Mouse (Mus musculus) left cerebral cortex, postnatal 25 days (tissue): Measurements from ENCODE around the gene Gm10073. TPM values are rescaled to one million over a fixed set of nuclear protein-coding genes. Genes with fewer than 3 reads are reported as not detected.
"Not testable (repeated sequence)": the region's sequence is repeated elsewhere in the genome, so short reads cannot be mapped to it uniquely, and the experiment has no call there.

Source experiments
- DNase-seq, 2 experiments: peaks; one replicate each; pipeline ENCODE4 v3.0.0; 2022; ENCODE audit warnings: low spot score in 2 of 2, mixed read lengths in 1 of 2
- intact Hi-C: fragments of 180-260 bp; cut with DNase I; formaldehyde crosslinking; loops from one replicate; pipeline ENCODE4 v1.15.1; 2025
- total RNA-seq, 2 experiments: library from RNA; stranded (reverse); gene quantifications; 2 replicates each; pipeline ENCODE4 v1.2.3; 2021

The Gm10073 gene
- total RNA-seq, result 10 to 100 TPM; 72.9 to 84.4 TPM

DNA sequence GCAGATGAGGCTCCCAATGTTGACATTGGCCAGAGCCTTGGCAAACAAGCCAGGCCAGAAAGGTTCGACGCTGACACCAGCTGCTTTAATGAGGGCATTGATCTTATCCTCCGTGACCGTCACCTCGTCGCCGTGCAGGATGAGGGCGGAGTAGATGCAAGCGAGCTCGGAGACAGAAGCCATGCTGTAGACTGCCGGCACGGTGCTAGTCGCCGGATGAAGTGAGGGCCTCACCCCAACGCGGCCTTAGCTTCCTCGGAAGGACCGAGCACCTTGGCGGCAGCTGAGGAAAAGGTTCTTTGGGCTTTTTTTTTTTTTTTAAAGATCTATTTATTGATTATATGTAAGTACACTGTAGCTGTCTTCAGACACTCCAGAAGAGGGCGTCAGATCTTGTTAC is at the start of gene Gm10073:
Gm10073 (minus strand) TSS at position 294 of the 400 bp plus-strand sequence.
- intact Hi-C loops, DNase-seq: not testable (repeated sequence)

DNA sequence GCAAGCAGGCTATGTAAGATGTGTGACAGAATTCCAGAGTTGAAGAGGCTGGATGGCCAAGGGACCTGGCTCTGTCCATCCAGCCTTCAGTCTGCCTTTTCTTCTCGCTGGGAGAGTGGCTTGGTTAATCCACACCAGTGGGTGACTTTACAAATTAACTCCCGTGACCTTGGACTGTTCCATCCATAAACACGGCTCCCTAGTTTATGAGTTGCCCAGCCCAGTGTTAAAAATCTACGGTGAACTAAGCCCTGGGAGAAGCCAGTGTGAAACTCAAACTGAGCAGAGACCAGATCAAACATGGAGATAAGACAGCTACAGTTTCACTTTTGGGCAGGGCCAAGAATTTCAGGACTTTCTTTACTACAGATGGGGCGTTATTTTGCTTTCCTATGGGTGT is 49.8 kb upstream of the Gm10073 start:
- intact Hi-C loops, result no loop called here
- no peak for DNase-seq

DNA sequence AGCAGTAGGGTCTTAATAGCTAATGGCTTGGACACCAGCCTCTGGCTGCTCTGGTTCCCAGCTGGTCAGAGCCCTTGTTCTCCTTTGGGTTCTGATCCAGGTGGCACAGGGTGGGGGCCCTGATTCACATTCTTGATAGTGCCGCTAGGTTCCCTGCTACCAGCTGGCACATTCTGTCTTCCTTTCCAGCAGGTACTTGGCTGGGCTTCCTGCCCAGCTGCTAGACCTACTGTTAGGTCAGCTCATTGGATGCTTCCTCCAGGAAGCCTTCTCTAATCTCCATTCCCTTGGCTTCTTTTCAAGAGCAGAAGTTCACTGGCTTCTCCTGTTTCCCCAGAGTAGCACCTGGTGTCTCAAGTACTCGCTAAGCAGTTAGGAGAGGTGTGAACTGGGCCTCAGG is 47.2 kb upstream of the Gm10073 start:
- intact Hi-C loops, result no loop called here
- DNase-seq, result no peak

DNA sequence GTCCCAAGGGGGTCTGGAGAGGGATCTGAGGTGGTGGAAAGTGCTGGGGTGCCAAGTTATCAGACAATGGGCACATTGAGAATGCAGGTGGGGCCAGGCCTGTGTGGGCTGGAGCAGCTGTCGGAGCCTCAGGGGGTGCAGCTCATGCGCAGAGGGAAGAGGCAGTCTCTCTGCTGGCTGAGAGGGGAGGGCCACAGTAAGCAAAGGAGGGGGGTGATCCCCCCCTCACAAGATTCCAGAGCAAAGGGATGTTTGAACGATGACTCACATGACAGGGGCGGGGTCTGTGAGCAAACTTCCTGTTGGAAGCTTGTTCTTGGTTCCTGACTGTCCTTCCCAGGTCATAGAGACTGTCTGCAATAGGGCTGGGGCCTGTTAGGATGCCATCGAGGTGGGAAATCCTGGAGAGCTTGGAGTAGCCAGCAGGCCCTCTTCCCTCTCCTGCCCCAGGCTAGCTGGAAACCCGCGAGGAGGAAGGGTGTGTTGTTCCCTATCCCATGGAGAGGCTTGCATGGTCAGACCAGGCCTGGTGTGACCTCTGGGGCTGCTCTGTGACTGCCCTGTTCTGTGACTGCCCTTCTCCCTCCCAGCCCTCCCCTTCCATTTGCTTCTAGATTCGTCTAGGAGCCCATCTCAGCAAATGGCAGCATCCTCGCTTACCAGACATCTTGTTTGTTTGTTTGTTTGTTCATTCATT is 46.4 kb upstream of the Gm10073 start:
- no peak for DNase-seq
- intact Hi-C loops, result no loop called here

DNA sequence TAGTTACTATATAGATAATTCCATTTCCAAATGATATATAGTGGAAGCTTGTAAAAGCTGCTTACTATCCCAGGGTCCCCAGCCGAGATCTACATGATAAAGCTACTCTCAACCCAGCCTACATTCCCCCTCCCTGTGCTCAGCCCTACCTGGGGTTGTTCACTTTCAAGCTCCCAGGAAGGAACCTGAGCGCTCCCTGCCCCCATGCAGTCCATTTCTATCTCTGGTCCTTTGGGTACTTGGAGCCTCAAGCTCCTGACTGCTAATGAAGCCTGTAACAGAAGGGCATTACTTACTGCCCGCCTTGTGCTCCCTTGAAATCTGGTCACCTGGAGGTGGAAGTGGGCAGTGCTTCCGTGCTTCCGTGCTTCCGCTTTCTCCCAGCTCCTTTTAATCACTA is 45.1 kb upstream of the Gm10073 start:
- no peak for DNase-seq
- intact Hi-C loops, result no loop called here

DNA sequence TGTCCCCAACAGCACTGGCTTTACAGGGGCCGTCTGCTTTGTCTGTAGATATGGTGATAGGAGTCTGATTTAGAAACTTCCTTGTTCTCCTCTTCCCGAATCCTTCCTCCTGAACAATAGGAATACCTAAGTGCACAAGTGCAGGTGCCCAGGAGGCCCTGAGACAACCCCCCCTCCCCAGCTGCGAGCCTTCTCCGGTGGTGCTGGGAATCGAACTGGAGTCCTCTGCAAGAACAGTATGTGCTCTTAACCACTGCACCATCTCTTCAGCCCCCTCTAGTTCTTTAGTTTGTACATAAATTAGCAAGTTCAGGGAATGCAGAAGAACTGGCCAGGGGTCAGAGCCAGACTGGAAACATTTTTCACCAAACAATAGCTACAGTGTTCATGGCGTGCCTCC is 44.6 kb upstream of the Gm10073 start:
- no peak for DNase-seq
- intact Hi-C loops, result no loop called here

DNA sequence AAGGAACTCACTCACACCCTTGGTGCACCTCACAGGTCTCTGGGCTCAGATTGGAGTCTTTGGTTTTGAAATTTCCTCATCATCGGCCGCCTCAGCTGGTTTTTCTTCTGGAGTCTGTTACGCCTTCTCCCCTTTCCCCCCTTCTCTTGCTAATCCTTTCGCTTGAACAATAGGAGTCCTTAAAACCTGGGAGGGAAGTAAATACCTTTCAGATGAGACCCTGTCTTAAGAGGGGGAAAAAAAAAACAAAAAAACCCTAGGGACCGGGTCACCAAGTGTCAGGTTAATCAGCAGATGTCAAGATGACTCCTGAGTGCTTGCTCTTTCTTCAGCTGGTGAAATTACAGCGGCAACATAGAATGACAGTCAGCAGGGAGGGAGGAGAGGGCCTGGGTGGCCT is 43.9 kb upstream of the Gm10073 start:
- DNase-seq, result no peak
- intact Hi-C loops, result no loop called here

DNA sequence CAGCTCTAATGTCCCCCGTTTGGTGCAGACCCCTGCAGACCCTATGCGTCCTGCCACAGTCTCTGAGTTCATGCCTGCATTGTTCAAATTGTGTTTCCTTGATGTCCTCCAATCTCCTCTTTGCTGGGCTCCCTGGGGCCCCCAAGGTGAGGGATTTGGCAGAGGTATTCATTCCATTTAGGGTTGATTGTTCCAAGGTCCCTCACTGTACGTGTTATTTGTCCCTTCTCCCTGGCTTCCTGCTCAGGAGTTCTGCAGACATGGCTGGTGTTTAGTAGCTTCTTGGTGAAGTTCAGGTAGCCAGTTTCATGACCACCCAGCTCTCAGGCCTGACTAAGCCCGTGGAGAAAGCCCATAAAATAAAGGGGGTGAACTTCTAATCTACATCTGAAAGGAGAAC is 43.4 kb upstream of the Gm10073 start:
- intact Hi-C loops, result no loop called here
- DNase-seq, result no peak

DNA sequence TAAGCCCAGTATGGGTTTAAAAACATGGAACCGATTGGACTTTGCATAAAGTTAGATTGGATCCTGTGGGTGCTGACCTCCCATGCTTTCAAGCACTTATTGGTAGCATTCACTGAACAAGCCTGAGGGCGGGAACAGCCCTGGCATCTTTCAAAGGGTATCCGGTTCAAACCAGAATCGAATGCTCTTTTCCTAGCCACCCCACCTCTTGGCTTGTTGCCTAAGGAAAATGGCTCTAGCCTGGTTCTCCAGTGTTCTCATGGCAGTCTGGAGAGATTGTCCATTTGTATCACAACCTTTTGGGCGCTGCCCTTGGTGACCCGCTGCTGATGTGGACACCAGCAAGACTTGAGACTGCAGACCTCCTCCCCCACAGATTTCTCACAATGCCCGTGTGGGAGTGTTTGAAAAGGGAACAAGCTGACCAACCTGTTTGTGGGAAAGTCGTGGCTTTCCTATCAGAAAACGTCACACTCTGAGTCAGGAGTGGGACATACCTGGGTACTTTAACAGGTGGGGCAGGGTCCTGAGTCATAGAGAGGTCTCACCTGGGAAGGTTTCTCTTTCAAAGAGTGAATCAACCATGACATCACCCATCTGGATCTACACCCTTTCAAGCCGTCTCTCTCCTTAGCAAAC is 42.5 kb upstream of the Gm10073 start:
- intact Hi-C loops, result no loop called here
- DNase-seq, result no peak

DNA sequence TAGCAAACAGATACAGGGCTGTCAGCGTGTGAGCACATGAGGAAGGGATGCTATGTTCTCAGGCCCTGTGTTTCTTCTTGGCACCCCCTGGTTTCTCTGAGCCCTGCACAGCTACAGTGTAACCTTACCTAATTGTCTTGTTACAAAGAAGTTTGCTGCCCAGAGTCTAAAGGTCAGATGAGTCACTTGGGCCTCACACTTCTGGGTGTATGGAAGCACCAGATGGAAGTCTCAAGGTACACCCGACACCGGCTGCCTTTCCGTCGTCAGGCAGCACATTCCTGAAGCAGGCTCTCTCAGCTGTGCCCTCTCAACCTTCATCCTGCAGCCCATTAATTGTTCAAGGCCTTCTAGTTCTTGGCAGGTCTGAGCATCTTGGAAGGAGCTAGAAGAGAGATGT is 41.4 kb upstream of the Gm10073 start:
- no peak for DNase-seq
- intact Hi-C loops, result no loop called here

DNA sequence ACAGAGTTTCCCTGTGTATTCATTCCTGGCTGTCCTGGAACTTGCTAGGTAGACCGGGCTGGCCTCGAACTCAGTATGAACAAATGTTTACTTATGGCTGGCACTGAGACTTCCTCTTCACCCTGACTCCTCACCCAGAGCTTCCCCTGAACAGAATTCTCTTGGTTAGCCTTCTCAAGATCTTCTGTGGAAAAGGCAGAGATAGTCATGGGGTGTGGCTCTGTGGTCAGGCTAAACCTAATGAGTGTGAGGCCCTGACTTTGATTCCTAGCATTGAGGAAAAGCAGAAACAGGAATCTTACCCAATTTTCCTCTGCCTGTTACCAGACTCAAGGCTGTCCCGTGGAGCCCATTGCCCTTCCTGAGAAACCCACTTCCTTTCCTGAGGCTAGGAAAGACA is 38.8 kb upstream of the Gm10073 start:
- intact Hi-C loops, result no loop called here
- no peak for DNase-seq

DNA sequence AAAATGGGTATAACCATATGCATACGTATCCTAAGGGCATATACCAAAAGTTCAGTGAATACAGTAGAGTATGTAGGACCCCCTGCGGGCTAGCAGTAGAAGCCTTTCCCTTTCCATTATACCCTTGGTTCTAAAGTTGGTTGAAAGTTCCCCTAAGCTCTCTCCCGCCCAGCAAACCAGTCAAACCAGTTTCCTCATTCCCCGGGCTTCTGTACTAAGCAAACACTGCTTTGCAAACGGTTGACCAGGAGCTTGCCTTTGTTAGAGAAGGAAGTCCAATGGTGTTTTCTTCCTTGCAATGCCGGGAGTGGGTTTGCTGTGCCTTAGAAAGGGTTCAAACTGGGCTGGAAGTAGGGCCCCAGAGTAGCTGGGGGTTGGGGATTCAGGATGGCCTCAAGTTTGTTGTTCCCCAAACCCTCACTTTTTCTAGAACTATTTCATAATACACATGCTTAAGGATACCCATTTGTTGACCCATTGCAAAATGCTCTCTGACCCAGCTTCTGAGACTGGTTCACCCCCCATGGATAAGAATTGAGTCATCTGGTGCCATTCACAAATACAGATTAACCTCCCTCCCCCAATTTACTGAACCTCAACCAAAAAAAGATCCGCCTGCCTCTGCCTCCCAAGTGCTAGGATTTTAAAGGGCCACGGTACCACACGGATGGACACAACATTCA is 37.8 kb upstream of the Gm10073 start:
- intact Hi-C loops, result no loop called here
- DNase-seq, result no peak

DNA sequence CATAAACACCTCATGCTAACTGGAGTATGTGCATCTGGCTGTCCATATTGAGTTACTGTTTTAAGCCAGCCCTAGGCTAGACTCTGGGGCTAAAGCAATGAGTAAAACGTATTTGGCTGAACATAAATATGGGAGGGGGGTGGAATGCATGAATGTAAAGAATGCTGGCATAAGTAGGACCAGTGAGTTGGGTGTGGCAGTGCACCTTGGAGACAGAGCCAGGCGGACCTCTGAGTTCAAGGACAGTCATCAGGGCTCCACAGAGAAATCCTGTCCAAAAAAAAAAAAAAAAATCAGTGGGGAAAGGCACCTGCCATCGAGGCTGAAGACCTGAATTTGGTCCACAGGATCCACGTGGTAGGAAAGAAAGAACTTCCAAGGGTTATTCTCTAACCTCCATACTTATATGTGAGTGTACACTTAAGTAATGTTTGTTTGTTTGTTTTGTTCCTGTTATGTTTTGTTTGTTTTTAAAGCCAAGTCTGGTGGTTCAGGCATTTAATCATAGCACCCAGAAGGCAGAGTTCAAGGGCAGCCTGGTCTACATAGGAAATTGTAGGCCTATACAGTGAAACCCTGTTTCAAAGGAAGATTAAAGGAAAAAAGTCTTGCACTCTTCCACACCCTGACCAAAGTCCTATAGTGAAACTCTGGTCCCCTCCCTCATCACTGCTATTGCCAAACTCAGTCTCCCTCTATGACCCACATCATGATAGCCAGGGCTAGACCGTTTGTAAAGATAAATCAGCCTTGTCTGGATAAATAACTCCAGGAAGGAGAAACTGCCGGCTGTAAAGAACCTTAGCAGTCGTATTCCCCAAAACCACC is 36.0 kb upstream of the Gm10073 start:
- intact Hi-C loops, result no loop called here
- no peak for DNase-seq

DNA sequence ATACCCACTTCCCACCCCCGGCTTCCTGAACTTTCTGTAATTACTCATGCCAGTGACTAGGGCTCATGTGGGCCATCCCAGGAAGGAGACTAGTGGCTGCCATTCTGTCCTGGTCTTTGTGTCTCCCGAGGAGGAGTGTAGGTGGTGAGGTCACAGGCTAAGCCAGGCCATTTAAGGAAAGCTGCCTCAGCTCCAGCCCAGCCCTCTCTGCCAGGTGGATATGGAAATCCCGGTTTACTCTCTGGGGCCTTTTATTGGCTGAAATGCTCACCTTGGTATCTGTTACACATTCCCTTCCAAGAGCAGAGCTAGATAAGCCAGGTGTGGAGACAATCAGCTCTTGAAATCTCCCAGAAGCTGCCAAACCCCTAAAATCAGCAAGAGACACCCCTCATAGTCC is 35.2 kb upstream of the Gm10073 start:
- intact Hi-C loops, result no loop called here

DNA sequence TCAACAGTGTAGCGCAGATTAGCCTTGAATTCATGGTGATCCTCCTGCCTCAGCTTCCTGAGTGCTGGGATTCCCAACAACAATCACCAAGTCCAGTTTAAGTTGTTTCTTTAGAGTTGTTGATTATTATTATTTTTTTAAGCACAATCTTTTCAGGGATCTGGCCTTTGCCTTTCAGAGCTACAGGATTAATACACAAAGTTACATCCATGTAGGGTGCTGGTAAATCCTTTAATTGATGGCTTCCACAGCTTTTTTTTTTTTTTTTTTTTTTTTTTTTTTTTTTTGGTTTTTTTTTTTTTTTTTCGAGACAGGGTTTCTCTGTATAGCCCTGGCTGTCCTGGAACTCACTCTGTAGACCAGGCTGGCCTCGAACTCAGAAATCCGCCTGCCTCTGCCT is 34.5 kb upstream of the Gm10073 start:
- DNase-seq, intact Hi-C loops: not testable (repeated sequence)

More for the DNA sequence above, 35.2 kb upstream of the Gm10073 start:
- DNase-seq, result no peak

DNA sequence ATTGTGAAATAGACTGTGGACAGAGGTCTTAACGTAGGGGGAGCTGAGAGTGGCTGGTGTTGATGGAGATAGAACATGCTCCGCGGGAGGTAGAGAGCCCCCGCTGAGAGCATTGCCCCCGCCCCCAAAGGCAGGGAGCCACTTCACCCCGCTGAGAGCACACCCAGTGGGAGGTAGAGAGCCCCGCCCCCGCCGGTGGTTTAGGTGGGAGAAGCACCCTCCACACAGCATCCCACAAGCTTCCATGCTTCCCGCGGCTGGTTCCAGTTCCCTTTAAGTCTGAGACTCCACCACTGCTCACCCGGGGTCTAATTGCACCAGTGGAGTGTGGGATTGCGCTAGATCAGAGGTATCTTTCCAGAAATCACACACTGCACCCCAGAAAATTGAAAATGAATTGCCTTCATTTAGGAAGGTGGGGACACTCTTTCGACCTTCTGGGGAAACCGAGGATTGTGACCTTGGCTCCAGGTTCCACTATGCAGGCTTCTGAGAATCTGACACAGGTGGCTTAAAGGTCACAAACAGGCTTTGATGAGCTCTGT is 33.4 kb upstream of the Gm10073 start:
- intact Hi-C loops, result no loop called here
- DNase-seq, result no peak

DNA sequence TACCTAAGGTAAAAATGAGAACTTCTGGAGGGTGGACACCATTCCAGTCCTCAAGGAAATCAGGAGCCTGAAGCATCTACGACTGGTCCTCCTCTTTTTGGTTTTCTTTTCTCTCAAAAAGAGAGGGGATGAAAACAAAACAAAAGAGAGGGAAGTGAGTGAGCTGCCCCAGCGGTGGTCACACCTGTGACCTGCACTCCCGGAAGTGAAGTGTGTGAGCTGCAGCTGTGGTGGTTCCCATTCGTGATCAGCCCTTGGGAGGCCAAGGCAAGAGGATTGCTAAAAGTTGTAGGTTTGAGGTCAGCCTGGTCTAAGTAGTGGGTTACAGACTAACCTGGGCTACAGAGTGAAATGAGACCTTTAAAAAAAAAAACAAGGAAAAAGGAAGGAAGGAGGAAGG is 32.9 kb upstream of the Gm10073 start:
- intact Hi-C loops, result no loop called here
- no peak for DNase-seq

DNA sequence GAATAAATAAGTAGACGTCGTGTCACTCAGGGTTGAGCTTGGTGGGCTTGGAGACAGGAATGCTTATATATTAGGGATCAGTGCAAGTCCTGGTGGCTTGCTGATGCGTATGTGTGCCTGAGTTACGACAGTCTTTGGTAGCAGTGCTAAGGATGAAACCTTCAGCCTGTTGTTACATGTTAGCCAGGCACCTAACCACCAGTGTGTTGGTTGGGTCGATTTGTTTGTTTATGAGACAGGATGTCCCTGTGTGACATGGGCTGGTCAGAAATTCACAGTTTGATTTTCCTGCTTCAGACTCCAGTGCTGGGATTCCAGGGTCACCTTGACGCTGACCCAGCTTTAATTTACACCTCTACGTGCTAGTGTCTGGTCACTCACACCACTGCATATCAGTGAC is 32.4 kb upstream of the Gm10073 start:
- DNase-seq, result no peak
- intact Hi-C loops, result no loop called here

DNA sequence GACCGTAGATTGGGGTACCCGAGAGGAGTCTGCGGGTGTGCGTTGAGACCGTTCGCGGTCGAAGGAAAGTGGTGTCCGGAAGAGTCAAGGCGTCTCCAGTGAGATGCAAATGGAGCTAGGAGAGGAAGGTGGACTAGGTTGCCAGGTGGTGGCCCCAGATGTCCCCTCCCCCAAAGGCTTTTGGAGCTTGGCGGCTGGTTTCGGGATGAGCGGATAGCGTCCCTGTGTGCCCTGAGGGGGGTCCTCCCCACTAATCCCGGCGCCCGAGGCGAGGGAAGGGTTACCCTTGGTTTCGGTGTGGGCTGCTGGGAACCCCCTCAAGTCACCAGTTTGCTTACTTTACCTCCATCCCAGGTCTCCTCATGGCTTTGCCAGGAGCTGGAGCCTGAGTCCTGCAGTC is 30.7 kb upstream of the Gm10073 start:
- DNase-seq, result no peak
- intact Hi-C loops, result no loop called here
